Mouse (Mus musculus) stomach, postnatal 0 days (tissue): ENCODE results near the gene Chmp6.

ENCODE experiments used
- CTCF ChIP-seq: IDR thresholded peaks from 2 replicates; pipeline ENCODE4 v1.5.1; 2016; ENCODE audit warnings: antibody characterized with exemption, low read depth, mild to moderate bottlenecking, moderate library complexity
- EP300 ChIP-seq: optimal IDR thresholded peaks from 2 replicates; pipeline ENCODE3; 2016; ENCODE audit warnings: antibody characterized with exemption

GRCm38 (mm10) chr11:119939073-119939710 is 26.0 kb downstream of the Chmp6 start:
- TF ChIP-seq CTCF (no peak), EP300 (no peak)
